Mouse (Mus musculus): ENCODE results near the gene Nos3. TPM values are rescaled to one million over a fixed set of nuclear protein-coding genes. Genes with fewer than 3 reads are reported as not detected.

The Nos3 gene
- total and polyA plus RNA-seq, 3 experiments = 0.09 to 0.23 (median 0.22) TPM

- ATAC-seq (ENCODE audit: extremely low read depth, insufficient number of reproducible peaks, low FRiP score, poor library complexity, severe bottlenecking) (no peak), DNase-seq (ENCODE audit: low spot score) (no peak)
- Histone ChIP-seq H3K27me3 (ENCODE audit: insufficient read depth, low read length) (peaks cover 78% of the 10 kb centered on the region), H3K36me3 (replicated peaks) (no peaks in the 10 kb centered on the region), H3K4me1 (ENCODE audit: insufficient read depth, low read depth, low read length) (peaks cover 7% of the 10 kb centered on the region), H3K4me3 (ENCODE audit: low read depth, low read length) (no peak overlapping the region), H3K9me3 (replicated peaks) (no peaks in the 10 kb centered on the region)
- no peak for TF ChIP-seq CTCF (IDR thresholded peaks at IDR 0.05; ENCODE audit: low read depth, low read length)
- TF ChIP-seq TAL1 (conservative IDR thresholded peaks at IDR 0.05; ENCODE audit: low read depth, low read length) = no peak
- no peak for TF ChIP-seq GATA2 (IDR thresholded peaks at IDR 0.05; ENCODE audit: borderline replicate concordance, low read depth, low read length)
- no peak for TF ChIP-seq GATA1 (IDR thresholded peaks at IDR 0.05; ENCODE audit: borderline replicate concordance, low read length)
- no peak for TF ChIP-seq POLR2AphosphoS5 (IDR thresholded peaks at IDR 0.05; ENCODE audit: insufficient replicate concordance, low read depth, low read length)
Observed at GRCm38 (mm10) chr5:24365528-24365927, 918 bp downstream of the Nos3 start.

GRCm38 (mm10) chr5:24366426-24366825 lies 1.8 kb downstream of the Nos3 start:
- TF ChIP-seq POLR2AphosphoS5 (IDR thresholded peaks at IDR 0.05; ENCODE audit: insufficient replicate concordance, low read depth, low read length) = no peak
- no peak for TF ChIP-seq GATA1 (IDR thresholded peaks at IDR 0.05; ENCODE audit: borderline replicate concordance, low read length)
- no peak for TF ChIP-seq TAL1 (conservative IDR thresholded peaks at IDR 0.05; ENCODE audit: low read depth, low read length)
- no peak for TF ChIP-seq GATA2 (IDR thresholded peaks at IDR 0.05; ENCODE audit: borderline replicate concordance, low read depth, low read length)
- TF ChIP-seq CTCF (IDR thresholded peaks at IDR 0.05; ENCODE audit: low read depth, low read length) = no peak
- ATAC-seq (ENCODE audit: extremely low read depth, insufficient number of reproducible peaks, low FRiP score, poor library complexity, severe bottlenecking) (no peak), DNase-seq (ENCODE audit: low spot score) (no peak)
- Histone ChIP-seq H3K4me1 (ENCODE audit: insufficient read depth, low read depth, low read length) (peaks cover 3% of the 10 kb centered on the region), H3K27me3 (ENCODE audit: insufficient read depth, low read length) (peaks cover 82% of the 10 kb centered on the region), H3K9me3 (replicated peaks) (no peaks in the 10 kb centered on the region), H3K4me3 (ENCODE audit: low read depth, low read length) (no peak overlapping the region), H3K36me3 (replicated peaks) (no peaks in the 10 kb centered on the region)

- H3K27me3 ChIP-seq (ENCODE audit: insufficient read depth, low read length) = peaks cover 70% of the 10 kb centered on the region
- peaks cover 3% of the 10 kb centered on the region for H3K4me1 ChIP-seq (ENCODE audit: insufficient read depth, low read depth, low read length)
- H3K9me3 ChIP-seq (replicated peaks) = no peaks in the 10 kb centered on the region
- no peak overlapping the region for H3K4me3 ChIP-seq (ENCODE audit: low read depth, low read length)
- H3K36me3 ChIP-seq (replicated peaks) = no peaks in the 10 kb centered on the region
- ATAC-seq (ENCODE audit: extremely low read depth, insufficient number of reproducible peaks, low FRiP score, poor library complexity, severe bottlenecking) = no peak
- TF ChIP-seq GATA2 (IDR thresholded peaks at IDR 0.05; ENCODE audit: borderline replicate concordance, low read depth, low read length) = no peak
- TF ChIP-seq POLR2AphosphoS5 (IDR thresholded peaks at IDR 0.05; ENCODE audit: insufficient replicate concordance, low read depth, low read length) = no peak
- no peak for TF ChIP-seq TAL1 (conservative IDR thresholded peaks at IDR 0.05; ENCODE audit: low read depth, low read length)
- TF ChIP-seq CTCF (IDR thresholded peaks at IDR 0.05; ENCODE audit: low read depth, low read length) = no peak
- TF ChIP-seq GATA1 (IDR thresholded peaks at IDR 0.05; ENCODE audit: borderline replicate concordance, low read length) = no peak
- no peak for DNase-seq (ENCODE audit: low spot score)
Observed at GRCm38 (mm10) chr5:24369767-24370166, 5.2 kb downstream of the Nos3 start.

- ATAC-seq (ENCODE audit: extremely low read depth, insufficient number of reproducible peaks, low FRiP score, poor library complexity, severe bottlenecking) (no peak), DNase-seq (ENCODE audit: low spot score) (no peak)
- Histone ChIP-seq H3K27me3 (ENCODE audit: insufficient read depth, low read length) (peaks cover 67% of the 10 kb centered on the region), H3K4me3 (ENCODE audit: low read depth, low read length) (no peak overlapping the region), H3K4me1 (ENCODE audit: insufficient read depth, low read depth, low read length) (no peaks in the 10 kb centered on the region), H3K36me3 (replicated peaks) (no peaks in the 10 kb centered on the region), H3K9me3 (replicated peaks) (no peaks in the 10 kb centered on the region)
- TF ChIP-seq POLR2AphosphoS5 (IDR thresholded peaks at IDR 0.05; ENCODE audit: insufficient replicate concordance, low read depth, low read length) (no peak), CTCF (IDR thresholded peaks at IDR 0.05; ENCODE audit: low read depth, low read length) (no peak), GATA1 (IDR thresholded peaks at IDR 0.05; ENCODE audit: borderline replicate concordance, low read length) (no peak), TAL1 (conservative IDR thresholded peaks at IDR 0.05; ENCODE audit: low read depth, low read length) (no peak), GATA2 (IDR thresholded peaks at IDR 0.05; ENCODE audit: borderline replicate concordance, low read depth, low read length) (no peak)
Observed at GRCm38 (mm10) chr5:24373807-24374206, 9.2 kb downstream of the Nos3 start.

- Histone ChIP-seq H3K27me3 (ENCODE audit: insufficient read depth, low read length) (peaks cover 68% of the 10 kb centered on the region), H3K4me1 (ENCODE audit: insufficient read depth, low read depth, low read length) (no peaks in the 10 kb centered on the region; the same call in 1 of the 2 replicates), H3K4me3 (ENCODE audit: low read depth, low read length) (no peak overlapping the region), H3K9me3 (replicated peaks) (no peaks in the 10 kb centered on the region), H3K36me3 (replicated peaks) (no peaks in the 10 kb centered on the region)
- ATAC-seq (ENCODE audit: extremely low read depth, insufficient number of reproducible peaks, low FRiP score, poor library complexity, severe bottlenecking) (no peak), DNase-seq (ENCODE audit: low spot score) (no peak)
- TF ChIP-seq CTCF (IDR thresholded peaks at IDR 0.05; ENCODE audit: low read depth, low read length) (no peak), TAL1 (conservative IDR thresholded peaks at IDR 0.05; ENCODE audit: low read depth, low read length) (no peak), GATA1 (IDR thresholded peaks at IDR 0.05; ENCODE audit: borderline replicate concordance, low read length) (no peak), POLR2AphosphoS5 (IDR thresholded peaks at IDR 0.05; ENCODE audit: insufficient replicate concordance, low read depth, low read length) (no peak), GATA2 (IDR thresholded peaks at IDR 0.05; ENCODE audit: borderline replicate concordance, low read depth, low read length) (no peak)
Observed at GRCm38 (mm10) chr5:24374216-24374615, 9.6 kb downstream of the Nos3 start.

- peaks cover 68% of the 10 kb centered on the region for H3K27me3 ChIP-seq (ENCODE audit: insufficient read depth, low read length)
- no peaks in the 10 kb centered on the region for H3K9me3 ChIP-seq (replicated peaks)
- no peaks in the 10 kb centered on the region for H3K36me3 ChIP-seq (replicated peaks)
- ATAC-seq (ENCODE audit: extremely low read depth, insufficient number of reproducible peaks, low FRiP score, poor library complexity, severe bottlenecking) = no peak
- TF ChIP-seq POLR2AphosphoS5 (IDR thresholded peaks at IDR 0.05; ENCODE audit: insufficient replicate concordance, low read depth, low read length) (no peak), TAL1 (conservative IDR thresholded peaks at IDR 0.05; ENCODE audit: low read depth, low read length) (no peak), GATA2 (IDR thresholded peaks at IDR 0.05; ENCODE audit: borderline replicate concordance, low read depth, low read length) (no peak), GATA1 (IDR thresholded peaks at IDR 0.05; ENCODE audit: borderline replicate concordance, low read length) (no peak), CTCF (IDR thresholded peaks at IDR 0.05; ENCODE audit: low read depth, low read length) (no peak)
- no peaks in the 10 kb centered on the region; the same call in 1 of the 2 replicates for H3K4me1 ChIP-seq (ENCODE audit: insufficient read depth, low read depth, low read length)
- no peak for DNase-seq (ENCODE audit: low spot score)
- no peak overlapping the region for H3K4me3 ChIP-seq (ENCODE audit: low read depth, low read length)
Observed at GRCm38 (mm10) chr5:24374666-24375328, 10.2 kb downstream of the Nos3 start.
